7 mouse cellular contexts compared by ENCODE assay signal in genomic region chr9:16501186-16501711, GRCm38 (mm10). TPM values are rescaled to one million over a fixed set of nuclear protein-coding genes. Genes with fewer than 3 reads are reported as not detected.
DNase-seq lines count a peak whose midpoint lies in the region; ATAC-seq and TF ChIP-seq lines count a peak whose summit lies in the region.

Gene Fat3 (minus strand): TSS chr9:16501285.

- no peak for ATAC-seq in embryonic facial prominence, embryonic 14.5 days (ENCODE audit: low read depth)
- peak; percentile 19 to 28; a peak in 2 of 4 replicates for ATAC-seq in hematopoietic stem cell, adult 5-6 weeks (replicated peaks in 1 of 2; ENCODE audit: insufficient read depth in 1 of 2, low FRiP score in 2 of 2, low TSS enrichment in 1 of 2, low read depth in 1 of 2, poor library complexity in 2 of 2, severe bottlenecking in 2 of 2)
- peak; percentile 57 for ATAC-seq in midbrain, embryonic 16.5 days
- ATAC-seq in granulocyte monocyte progenitor cell, adult 5-6 weeks (replicated peaks; ENCODE audit: poor library complexity, severe bottlenecking): no peak

- H3K27ac ChIP-seq in ES-Bruce4 (ENCODE audit: insufficient read depth, low read length) (no peak within 1 kb of the TSS), ES-E14 (ENCODE audit: insufficient read depth, low read depth, low read length, poor library complexity, severe bottlenecking) (no peak within 1 kb of the TSS)
- peak within 1 kb of the TSS; percentile 80 for H3K27ac ChIP-seq in embryonic facial prominence, embryonic 14.5 days (replicated peaks; ENCODE audit: low read depth, low read length)
- peak within 1 kb of the TSS; percentile 96 for H3K27ac ChIP-seq in midbrain, embryonic 16.5 days (ENCODE audit: low read length)

- no peak for TF ChIP-seq CTCF in ES-Bruce4 (IDR thresholded peaks at IDR 0.05; ENCODE audit: low read depth, low read length)

- peak within 1 kb of the TSS; percentile 37; the same call in 1 of the 2 replicates for H3K9ac ChIP-seq in ES-Bruce4 (ENCODE audit: low read depth, poor library complexity, severe bottlenecking)
- peak within 1 kb of the TSS; percentile 43; the same call in 1 of the 2 replicates for H3K9ac ChIP-seq in ES-E14 (ENCODE audit: insufficient read depth, low read depth, low read length, poor library complexity, severe bottlenecking)
- H3K9ac ChIP-seq in embryonic facial prominence, embryonic 14.5 days (ENCODE audit: low read depth, low read length): peak within 1 kb of the TSS; percentile 71
- peak within 1 kb of the TSS; percentile 84 for H3K9ac ChIP-seq in midbrain, embryonic 16.5 days (ENCODE audit: low read depth, low read length)

- in situ Hi-C loops in ES-E14 (cut with MboI; ENCODE audit: low sequenced_read_pairs in 2 of 2, unreplicated experiment in 2 of 2): no loop called here

- peak within 1 kb of the TSS; percentile 62 for H3K4me3 ChIP-seq in ES-Bruce4 (ENCODE audit: low read depth, low read length)
- H3K4me3 ChIP-seq in ES-E14 (ENCODE audit: insufficient read depth in 1 of 2, low read depth in 1 of 2, low read length in 2 of 2, poor library complexity in 1 of 2, severe bottlenecking in 1 of 2): peak within 1 kb of the TSS; percentile 54 to 65
- H3K4me3 ChIP-seq in embryonic facial prominence, embryonic 14.5 days (ENCODE audit: low read depth, low read length): peak within 1 kb of the TSS; percentile 63
- peak within 1 kb of the TSS; percentile 87 for H3K4me3 ChIP-seq in midbrain, embryonic 16.5 days (ENCODE audit: low read depth, low read length)

- WGBS in embryonic facial prominence, embryonic 14.5 days: 0% methylated on average over 19 of the region's 21 CpGs
- under 1% methylated on average over 21 of the region's 21 CpGs for WGBS in midbrain, embryonic 16.5 days

- peak; percentile 20 for DNase-seq in ES-E14 (ENCODE audit: low read depth, low spot score)
- DNase-seq in embryonic facial prominence, embryonic 14.5 days (ENCODE audit: low spot score): peak; percentile 16
- DNase-seq in left cerebral cortex, postnatal 14 days (ENCODE audit: low spot score in 2 of 2): peak in 1 of 2 experiments; percentile 35

- peaks cover 13% of the 10 kb centered on the region for H3K27me3 ChIP-seq in ES-Bruce4 (ENCODE audit: control insufficient read depth, insufficient read depth, low read length, poor library complexity, severe bottlenecking)
- peaks cover 13% of the 10 kb centered on the region for H3K27me3 ChIP-seq in embryonic facial prominence, embryonic 14.5 days (replicated peaks; ENCODE audit: control insufficient read depth, insufficient read depth, low read length)
- no peaks in the 10 kb centered on the region for H3K27me3 ChIP-seq in midbrain, embryonic 16.5 days (ENCODE audit: control insufficient read depth, insufficient read depth, low read depth, low read length)

- H3K36me3 ChIP-seq in ES-Bruce4 (ENCODE audit: control insufficient read depth, insufficient read depth, low read length, poor library complexity, severe bottlenecking) (no peaks in the 10 kb centered on the region), ES-E14 (ENCODE audit: control insufficient read depth, insufficient read depth, low read length, poor library complexity, severe bottlenecking) (no peaks in the 10 kb centered on the region)
- H3K36me3 ChIP-seq in embryonic facial prominence, embryonic 14.5 days (ENCODE audit: control insufficient read depth, insufficient read depth, low read length): no peaks in the 10 kb centered on the region
- no peaks in the 10 kb centered on the region for H3K36me3 ChIP-seq in midbrain, embryonic 16.5 days (ENCODE audit: control insufficient read depth, insufficient read depth, low read length)

- H3K4me2 ChIP-seq in embryonic facial prominence, embryonic 14.5 days (ENCODE audit: low read depth, low read length): peak within 1 kb of the TSS; percentile 92
- peak within 1 kb of the TSS; percentile 76 for H3K4me2 ChIP-seq in midbrain, embryonic 16.5 days (ENCODE audit: low read length)

- intact Hi-C loops in left cerebral cortex, postnatal 14 days (cut with DNase I): loop anchor here (10.0 kb wide), 2 partner anchors 196 to 386 kb away; no protein-coding TSS in a partner anchor

- H3K9me3 ChIP-seq in ES-Bruce4 (replicated peaks; ENCODE audit: control insufficient read depth, insufficient read depth, low read length, poor library complexity, severe bottlenecking): no peaks in the 10 kb centered on the region
- no peaks in the 10 kb centered on the region for H3K9me3 ChIP-seq in ES-E14 (ENCODE audit: control insufficient read depth, insufficient read depth, low read depth, low read length)
- H3K9me3 ChIP-seq in embryonic facial prominence, embryonic 14.5 days (ENCODE audit: control insufficient read depth, low read length): no peaks in the 10 kb centered on the region
- no peaks in the 10 kb centered on the region for H3K9me3 ChIP-seq in midbrain, embryonic 16.5 days (replicated peaks; ENCODE audit: control insufficient read depth, low read length, poor library complexity, severe bottlenecking)

- TF ChIP-seq POLR2A in ES-Bruce4 (IDR thresholded peaks at IDR 0.05; ENCODE audit: insufficient read depth, low read length): no peak

- TF ChIP-seq EP300 in ES-Bruce4 (IDR thresholded peaks at IDR 0.05; ENCODE audit: insufficient read depth, low read depth, low read length): no peak

- H3K4me1 ChIP-seq in ES-Bruce4 (ENCODE audit: control insufficient read depth, insufficient read depth, low read length) (no peaks in the 10 kb centered on the region), ES-E14 (ENCODE audit: control insufficient read depth in 2 of 2, insufficient read depth in 2 of 2, low read length in 2 of 2, poor library complexity in 1 of 2) (peaks cover 0 to 3% of the 10 kb centered on the region in 2 experiments; a peak in 2 of 4 replicates)
- H3K4me1 ChIP-seq in embryonic facial prominence, embryonic 14.5 days (ENCODE audit: control insufficient read depth, insufficient read depth, low read length): peaks cover 7% of the 10 kb centered on the region; the same call in 1 of the 2 replicates
- H3K4me1 ChIP-seq in midbrain, embryonic 16.5 days (ENCODE audit: control insufficient read depth, insufficient read depth, low read length): peaks cover 15% of the 10 kb centered on the region

TF ChIP-seq in ES-E14, 5 proteins besides CTCF, POLR2A, EP300 and RAD21:
- no peak for TF ChIP-seq MAFK (IDR thresholded peaks at IDR 0.05; ENCODE audit: insufficient read depth, low read depth, low read length)
- TF ChIP-seq ZC3H11A (IDR thresholded peaks at IDR 0.05; ENCODE audit: borderline replicate concordance, low read depth, low read length): no peak
- TF ChIP-seq CHD2 (IDR thresholded peaks at IDR 0.05; ENCODE audit: low read depth, low read length): no peak
- TF ChIP-seq HCFC1 (IDR thresholded peaks at IDR 0.05; ENCODE audit: borderline replicate concordance, insufficient read depth, low read length): no peak
- TF ChIP-seq ZNF384 (IDR thresholded peaks at IDR 0.05; ENCODE audit: low read depth, low read length): no peak

RNA-seq across cellular contexts. Expression of gene Fat3, which starts in this region (rescaled TPM):
- 0.12 TPM in 1 of 2 replicates, not detected in the other for polyA plus RNA-seq in ES-Bruce4 (2011; ENCODE audit: insufficient read depth, insufficient read length, low read depth, missing spikeins)
- total RNA-seq in ES-E14 (2012; rRNA removed): 0.42 and 0.58 TPM in 2 replicates
- 5.4 and 5.6 TPM in 2 replicates for polyA plus RNA-seq in embryonic facial prominence, embryonic 14.5 days (2014; fragmentation: Nextera tagmentation; extraction: Ambion mirVana)
- not detected in 2 replicates for total RNA-seq in hematopoietic stem cell, adult 5-6 weeks (2017)
- 10 to 100 TPM; 61.3 to 69.1 TPM for total RNA-seq in left cerebral cortex, postnatal 14 days (2021)
- 12.8 and 13.4 TPM in 2 replicates for polyA plus RNA-seq in midbrain, embryonic 16.5 days (2015; fragmentation: Nextera tagmentation; extraction: Ambion mirVana)
- not detected in 2 replicates for total RNA-seq in granulocyte monocyte progenitor cell, adult 5-6 weeks (2014; fragmentation: Nextera tagmentation)
- total RNA-seq in granulocyte monocyte progenitor cell, adult 5-6 weeks (2017): not detected in 2 replicates

Comparison
In these comparisons a context has a peak if more than half of its experiments do, and no peak if none do; other contexts are left out.
1. RNA of gene Fat3 (total RNA-seq): 61.3 to 69.1 TPM in left cerebral cortex, postnatal 14 days; 0.42 to 0.58 TPM in ES-E14, not detected in hematopoietic stem cell, adult 5-6 weeks and not detected in granulocyte monocyte progenitor cell, adult 5-6 weeks; every median in the first group is over 10 times any median in the second.
2. Peak in DNase-seq, H3K4me3 ChIP-seq and H3K9ac ChIP-seq in ES-E14; RNA of the gene not detected or under 1 TPM.
3. Peak in ATAC-seq in hematopoietic stem cell, adult 5-6 weeks; RNA of the gene not detected or under 1 TPM.
4. H3K27ac ChIP-seq: peak in embryonic facial prominence, embryonic 14.5 days (single experiment) and midbrain, embryonic 16.5 days (single experiment); none in ES-Bruce4 (single experiment) and ES-E14 (single experiment).
5. Peak in every context shown above with its lines, with median percentiles within 50 percentile points of each other: H3K4me3 ChIP-seq and H3K9ac ChIP-seq.